Mouse (Mus musculus) bone marrow macrophage, adult 2 months (primary cell): Measurements from ENCODE around the gene Tsga10ip.

Source experiments
- CTCF ChIP-seq: IDR thresholded peaks from 2 replicates; pipeline ENCODE4 v1.5.1; 2012; ENCODE audit warnings: low read depth, mild to moderate bottlenecking, low read length, moderate library complexity
- POLR2A ChIP-seq: IDR thresholded peaks from 2 replicates; pipeline ENCODE4 v1.6.1; 2012; ENCODE audit warnings: mild to moderate bottlenecking, low read depth, low read length, borderline replicate concordance

- TF ChIP-seq CTCF (no peak), POLR2A (no peak)
Measured at GRCm38 (mm10) chr19:5392892-5393291, 9.4 kb downstream of the Tsga10ip start.
